Mouse (Mus musculus) layer of hippocampus, postnatal 25 days (tissue): ENCODE results near the gene Tmem160. TPM values are rescaled to one million over a fixed set of nuclear protein-coding genes. Genes with fewer than 3 reads are reported as not detected.
A peak's percentile ranks its signal among the peaks of the same experiment; 100 is the strongest.

Source experiments
- DNase-seq, 2 experiments: peaks; one replicate each; pipeline ENCODE4 v3.0.0; 2022; ENCODE audit warnings: mixed read lengths in 2 of 2, low spot score in 1 of 2; ENCODE audit errors: extremely low spot score in 1 of 2
- total RNA-seq, 2 experiments: library from RNA; stranded (reverse); gene quantifications; 2 replicates each; pipeline ENCODE4 v1.2.3; 2021

The Tmem160 gene
- 10 to 100 TPM; 62.5 to 81.2 TPM for total RNA-seq

GRCm38 (mm10) chr7:16452587-16453073 is at the start of gene Tmem160:
TSS of gene Tmem160 (plus strand) at chr7:16452779.
- DNase-seq = peak; percentile 62 to 67

- no peak for DNase-seq
These were observed 49.3 kb upstream of the Tmem160 start for GRCm38 (mm10) chr7:16402968-16403948.

- DNase-seq = no peak
These were observed 48.1 kb upstream of the Tmem160 start for GRCm38 (mm10) chr7:16404315-16405072.

GRCm38 (mm10) chr7:16405073-16405455 is 47.5 kb upstream of the Tmem160 start:
- no peak for DNase-seq

GRCm38 (mm10) chr7:16405516-16406351 is 46.8 kb upstream of the Tmem160 start:
- DNase-seq = peak in 1 of 2 experiments; percentile 40

- no peak for DNase-seq
These were observed 45.6 kb upstream of the Tmem160 start for GRCm38 (mm10) chr7:16406978-16407377.

- DNase-seq = no peak
These were observed 41.5 kb upstream of the Tmem160 start for GRCm38 (mm10) chr7:16411100-16411499.

GRCm38 (mm10) chr7:16412220-16412896 is 40.2 kb upstream of the Tmem160 start:
- no peak for DNase-seq

GRCm38 (mm10) chr7:16412930-16413329 is 39.6 kb upstream of the Tmem160 start:
- DNase-seq = no peak

GRCm38 (mm10) chr7:16415426-16415825 is 37.2 kb upstream of the Tmem160 start:
- DNase-seq = no peak

- DNase-seq = no peak
These were observed 35.3 kb upstream of the Tmem160 start for GRCm38 (mm10) chr7:16417141-16417771.

- DNase-seq = no peak
These were observed 33.9 kb upstream of the Tmem160 start for GRCm38 (mm10) chr7:16418713-16419112.

- DNase-seq = no peak
These were observed 32.0 kb upstream of the Tmem160 start for GRCm38 (mm10) chr7:16420493-16421118.

GRCm38 (mm10) chr7:16422222-16422856 is 30.2 kb upstream of the Tmem160 start:
- no peak for DNase-seq

GRCm38 (mm10) chr7:16423731-16424130 is 28.8 kb upstream of the Tmem160 start:
- no peak for DNase-seq

- DNase-seq = no peak
These were observed 26.9 kb upstream of the Tmem160 start for GRCm38 (mm10) chr7:16425721-16426120.

- DNase-seq = peak; percentile 58 to 78
These were observed 26.4 kb upstream of the Tmem160 start for GRCm38 (mm10) chr7:16426129-16426729.
